Mouse (Mus musculus): Measurements from ENCODE around the gene Xylt2.

DNA sequence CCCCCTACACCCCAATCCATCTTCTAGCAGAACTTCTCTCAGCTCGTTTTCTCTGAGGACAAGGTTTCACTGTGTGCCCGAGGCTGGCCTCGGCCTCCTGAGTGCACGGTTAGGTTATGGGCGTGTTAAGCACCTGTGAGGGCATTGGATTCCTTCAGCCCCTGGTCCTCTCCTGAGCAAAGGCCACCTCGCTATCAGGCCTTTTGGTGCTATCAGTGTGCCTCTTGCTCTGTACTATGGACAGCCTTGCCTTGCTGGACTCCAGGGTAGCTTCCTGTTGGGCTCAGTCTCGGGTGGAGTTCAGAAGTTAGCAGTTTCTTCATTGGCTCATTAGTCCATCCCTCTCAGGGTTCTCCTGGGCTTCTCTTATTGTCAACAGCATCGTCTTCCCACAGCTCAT is 44.3 kb downstream of the Xylt2 start:
- no peak for TF ChIP-seq GATA1 (IDR thresholded peaks at IDR 0.05; ENCODE audit: low read length)
- TF ChIP-seq TAL1 (IDR thresholded peaks at IDR 0.05; ENCODE audit: low read length): no peak

Measured in erythroblast, embryonic 14.5 days (primary cell).